Mouse (Mus musculus) hindbrain, embryonic 10.5 days (tissue): ENCODE measurements at regions not wholly inside any gene's neighbourhood (a gene's known extent, or its start where the extent isn't known, plus 50 kb on each side); places are given as distances from the start of the nearest gene placed in this dataset.

ENCODE experiments used
- DNase-seq: peaks from one replicate; pipeline ENCODE4 v3.0.0-alpha.2; 2017; ENCODE audit warnings: low spot score
- H3K27ac ChIP-seq: fragments of 300-500 bp; sonication (generic); 2 replicates; pipeline ENCODE4 v1.5.1; 2016; ENCODE audit warnings: mild to moderate bottlenecking, moderate library complexity
- H3K27me3 ChIP-seq: fragments of 300-500 bp; sonication (generic); 2 replicates; pipeline ENCODE4 v1.6.1; 2016; ENCODE audit warnings: mild to moderate bottlenecking; ENCODE audit not compliant: poor library complexity, insufficient read depth, severe bottlenecking
- H3K36me3 ChIP-seq: fragments of 300-500 bp; sonication (generic); 2 replicates; pipeline ENCODE4 v1.6.1; 2016; ENCODE audit warnings: mild to moderate bottlenecking, moderate library complexity
- H3K4me1 ChIP-seq: fragments of 300-500 bp; sonication (generic); replicated peaks from 2 replicates; pipeline ENCODE4 v1.6.1; 2016; ENCODE audit warnings: mild to moderate bottlenecking
- H3K4me3 ChIP-seq: fragments of 300-500 bp; sonication (generic); 2 replicates; pipeline ENCODE4 v1.5.1; 2016; ENCODE audit warnings: mild to moderate bottlenecking, moderate library complexity
- H3K9me3 ChIP-seq: fragments of 300-500 bp; sonication (generic); 2 replicates; pipeline ENCODE4 v1.6.1; 2016; ENCODE audit warnings: mild to moderate bottlenecking, moderate library complexity
- WGBS: fragments of 180-500 bp; shearing (Covaris S2); methylation state at CpG from one replicate; pipeline ENCODE4 v1.1.7; 2016; 5-methylcytosine and 5-hydroxymethylcytosine counted together

- Histone ChIP-seq H3K4me1 (no peaks in the 10 kb centered on the region), H3K9me3 (no peaks in the 10 kb centered on the region), H3K27ac (no peak overlapping the region), H3K4me3 (no peak overlapping the region), H3K27me3 (no peaks in the 10 kb centered on the region), H3K36me3 (no peaks in the 10 kb centered on the region)
- no peak for DNase-seq
- WGBS, result 100% methylated on average over 1 of the region's 1 CpGs
These were observed 104.4 kb upstream of the Glra1 start for GRCm38 (mm10) chr11:55712350-55712749.

- no peaks in the 10 kb centered on the region for H3K9me3 ChIP-seq
- no peak overlapping the region for H3K27ac ChIP-seq
- H3K4me1 ChIP-seq, result no peaks in the 10 kb centered on the region
- WGBS, result 84% methylated on average over 5 of the region's 5 CpGs
- no peak overlapping the region for H3K4me3 ChIP-seq
- no peaks in the 10 kb centered on the region for H3K27me3 ChIP-seq
- DNase-seq, result no peak
- no peaks in the 10 kb centered on the region for H3K36me3 ChIP-seq
These were observed 99.5 kb upstream of the Glra1 start for GRCm38 (mm10) chr11:55707467-55707866.

- Histone ChIP-seq H3K4me1 (no peaks in the 10 kb centered on the region), H3K36me3 (no peaks in the 10 kb centered on the region), H3K27ac (no peak overlapping the region), H3K4me3 (no peak overlapping the region), H3K27me3 (no peaks in the 10 kb centered on the region), H3K9me3 (no peaks in the 10 kb centered on the region)
- DNase-seq, result no peak
- 82% methylated on average over 2 of the region's 2 CpGs for WGBS
These were observed 93.9 kb upstream of the Glra1 start for GRCm38 (mm10) chr11:55701921-55702320.

- H3K27ac ChIP-seq, result peak overlapping the region; percentile 88
- WGBS, result 21% methylated on average over 3 of the region's 3 CpGs
- DNase-seq, result peak; percentile 85
These were observed 77.1 kb upstream of the Glra1 start for GRCm38 (mm10) chr11:55685031-55685519.

GRCm38 (mm10) chr11:55682351-55682961 lies 74.5 kb upstream of the Glra1 start:
- 27% methylated on average over 10 of the region's 10 CpGs for WGBS
- no peaks in the 10 kb centered on the region for H3K27me3 ChIP-seq
- peak; percentile 70 for DNase-seq
- H3K4me1 ChIP-seq, result peaks cover 67% of the 10 kb centered on the region
- no peak overlapping the region for H3K4me3 ChIP-seq
- peak overlapping the region; percentile 88 for H3K27ac ChIP-seq
- no peaks in the 10 kb centered on the region for H3K36me3 ChIP-seq
- no peaks in the 10 kb centered on the region for H3K9me3 ChIP-seq

More at GRCm38 (mm10) chr11:55685031-55685519, 77.1 kb upstream of the Glra1 start:
- Histone ChIP-seq H3K4me1 (peaks cover 60% of the 10 kb centered on the region), H3K36me3 (no peaks in the 10 kb centered on the region), H3K27me3 (no peaks in the 10 kb centered on the region), H3K4me3 (no peak overlapping the region), H3K9me3 (no peaks in the 10 kb centered on the region)

GRCm38 (mm10) chr11:55681226-55681980 lies 73.4 kb upstream of the Glra1 start:
- DNase-seq, result peak; percentile 67
- peak overlapping the region; percentile 26 for H3K4me3 ChIP-seq
- peak overlapping the region; percentile 88 for H3K27ac ChIP-seq
- H3K4me1 ChIP-seq, result peaks cover 67% of the 10 kb centered on the region
- no peaks in the 10 kb centered on the region for H3K27me3 ChIP-seq
- WGBS, result 50% methylated on average over 21 of the region's 21 CpGs
- no peaks in the 10 kb centered on the region for H3K9me3 ChIP-seq
- H3K36me3 ChIP-seq, result no peaks in the 10 kb centered on the region

GRCm38 (mm10) chr11:55663108-55663507 lies 55.1 kb upstream of the Glra1 start:
- Histone ChIP-seq H3K4me1 (no peaks in the 10 kb centered on the region), H3K36me3 (no peaks in the 10 kb centered on the region), H3K9me3 (no peaks in the 10 kb centered on the region), H3K4me3 (no peak overlapping the region), H3K27me3 (no peaks in the 10 kb centered on the region), H3K27ac (no peak overlapping the region)
- DNase-seq, result no peak
- 92% methylated on average over 4 of the region's 4 CpGs for WGBS

GRCm38 (mm10) chr11:55662283-55662682 lies 54.3 kb upstream of the Glra1 start:
- Histone ChIP-seq H3K4me1 (no peaks in the 10 kb centered on the region), H3K27me3 (no peaks in the 10 kb centered on the region), H3K27ac (no peak overlapping the region), H3K9me3 (no peaks in the 10 kb centered on the region), H3K4me3 (no peak overlapping the region), H3K36me3 (no peaks in the 10 kb centered on the region)
- 79% methylated on average over 3 of the region's 3 CpGs for WGBS
- no peak for DNase-seq
